Mouse (Mus musculus) hindbrain, embryonic 16.5 days (tissue): ENCODE measurements around the gene Tfrc. TPM values are rescaled to one million over a fixed set of nuclear protein-coding genes. Genes with fewer than 3 reads are reported as not detected.

ENCODE experiments used
- ATAC-seq: fragments of 200-750 bp; cut with Nextera tagmentation; 2 replicates; pipeline ENCODE4 v1.8.0; 2017; ENCODE audit warnings: moderate TSS enrichment, moderate library complexity
- H3K27ac ChIP-seq: fragments of 300-500 bp; sonication (generic); 2 replicates; pipeline ENCODE4 v1.5.1; 2014; ENCODE audit warnings: low read depth, mild to moderate bottlenecking, control low read depth, low read length, moderate library complexity
- H3K27me3 ChIP-seq: fragments of 300-500 bp; sonication (generic); replicated peaks from 2 replicates; pipeline ENCODE4 v1.6.1; 2014; ENCODE audit warnings: low read length; ENCODE audit not compliant: control insufficient read depth, insufficient read depth
- H3K36me3 ChIP-seq: fragments of 300-500 bp; sonication (generic); 2 replicates; pipeline ENCODE4 v1.6.1; 2014; ENCODE audit warnings: mild to moderate bottlenecking, low read length, moderate library complexity, mixed read lengths; ENCODE audit not compliant: control insufficient read depth, insufficient read depth
- H3K4me1 ChIP-seq: fragments of 300-500 bp; sonication (generic); 2 replicates; pipeline ENCODE4 v1.6.1; 2014; ENCODE audit warnings: low read depth, low read length; ENCODE audit not compliant: control insufficient read depth, insufficient read depth
- H3K4me2 ChIP-seq: fragments of 300-500 bp; sonication (generic); 2 replicates; pipeline ENCODE4 v1.6.1; 2014; ENCODE audit warnings: mild to moderate bottlenecking, low read length, control low read depth, moderate library complexity
- H3K4me3 ChIP-seq: fragments of 300-500 bp; sonication (generic); 2 replicates; pipeline ENCODE4 v1.5.1; 2014; ENCODE audit warnings: mild to moderate bottlenecking, low read length, control low read depth, moderate library complexity
- H3K9ac ChIP-seq: fragments of 300-500 bp; sonication (generic); 2 replicates; pipeline ENCODE4 v1.6.1; 2014; ENCODE audit warnings: low read depth, mild to moderate bottlenecking, control low read depth, low read length, moderate library complexity
- H3K9me3 ChIP-seq: fragments of 300-500 bp; sonication (generic); 2 replicates; pipeline ENCODE4 v1.6.1; 2014; ENCODE audit warnings: mild to moderate bottlenecking, low read length, moderate library complexity; ENCODE audit not compliant: control insufficient read depth
- WGBS: fragments of 180-500 bp; shearing (Covaris S2); extraction: QIAGEN DNeasy Blood & Tissue Kit; methylation state at CpG from one replicate; pipeline ENCODE4 v1.1.7; 2014; 5-methylcytosine and 5-hydroxymethylcytosine counted together
- polyA plus RNA-seq: library from polyadenylated mRNA; unstranded; fragments of >200 nt; fragmentation: Nextera tagmentation; extraction: Ambion mirVana; gene quantifications from 2 replicates; pipeline ENCODE4 v1.2.1, GENCODE M21; 2015

Gene Tfrc
- polyA plus RNA-seq, 1 experiment from 2014 or later: 26.3 TPM

DNA sequence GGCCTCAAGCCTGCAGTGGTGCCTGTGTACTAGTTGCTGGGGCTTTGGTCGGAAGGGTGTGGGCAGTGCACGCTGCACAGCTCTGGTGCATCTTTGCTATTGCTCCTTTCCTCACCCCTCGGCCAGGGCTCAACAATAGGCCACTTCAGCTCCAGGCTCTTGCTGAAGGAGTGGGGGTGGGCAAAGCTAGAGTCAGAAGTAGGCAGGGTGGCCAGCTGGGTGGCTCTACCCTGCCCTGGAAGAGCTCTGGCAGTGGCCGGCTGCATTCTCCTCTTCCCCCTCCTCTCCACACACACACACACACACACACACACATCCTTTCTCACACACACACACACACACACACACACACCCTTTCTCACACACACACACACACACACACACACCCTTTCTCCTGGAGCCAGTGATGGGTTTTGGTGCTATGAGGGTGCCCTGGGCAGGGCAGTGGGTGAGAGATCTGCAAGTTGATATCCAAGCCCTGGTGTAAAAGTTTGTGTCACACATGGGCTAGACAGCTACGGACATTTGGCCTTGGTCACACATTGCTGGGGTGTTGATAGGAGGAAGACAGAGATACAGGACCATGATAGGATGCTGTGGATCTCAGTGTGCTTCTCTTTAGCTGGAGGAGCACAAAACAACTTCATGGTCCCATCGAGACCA is 45.5 kb downstream of the Tfrc start:
- Histone ChIP-seq H3K36me3 (no peaks in the 10 kb centered on the region), H3K9me3 (no peaks in the 10 kb centered on the region), H3K4me2 (no peak overlapping the region), H3K4me1 (peaks cover 12% of the 10 kb centered on the region), H3K27ac (no peak overlapping the region), H3K9ac (no peak overlapping the region), H3K4me3 (no peak overlapping the region), H3K27me3 (no peaks in the 10 kb centered on the region)
- 85% methylated on average over 6 of the region's 6 CpGs for WGBS
- no peak for ATAC-seq

DNA sequence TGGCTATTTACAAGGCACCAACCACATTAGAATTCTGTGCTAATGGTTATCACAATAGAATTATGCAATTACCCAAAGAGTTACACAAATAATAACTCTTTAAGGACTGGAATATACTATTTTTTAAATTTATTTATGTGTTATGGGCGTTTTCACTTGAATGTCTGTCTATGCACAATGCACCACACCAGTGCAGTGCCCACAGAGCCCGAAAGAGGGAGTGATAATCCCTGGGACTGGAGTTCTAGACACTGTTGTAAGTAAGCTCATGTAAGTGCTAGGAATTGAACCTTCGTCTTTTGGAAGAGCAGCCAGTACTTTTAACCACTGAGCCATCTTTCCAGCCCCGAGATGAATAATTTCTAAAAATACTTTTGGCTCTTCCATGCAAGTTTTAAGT is 46.8 kb downstream of the Tfrc start:
- Histone ChIP-seq H3K36me3 (no peaks in the 10 kb centered on the region), H3K9me3 (no peaks in the 10 kb centered on the region), H3K9ac (no peak overlapping the region), H3K4me1 (peaks cover 23% of the 10 kb centered on the region), H3K4me2 (no peak overlapping the region), H3K4me3 (no peak overlapping the region), H3K27ac (no peak overlapping the region), H3K27me3 (no peaks in the 10 kb centered on the region)
- no peak for ATAC-seq
- 94% methylated on average over 4 of the region's 4 CpGs for WGBS

DNA sequence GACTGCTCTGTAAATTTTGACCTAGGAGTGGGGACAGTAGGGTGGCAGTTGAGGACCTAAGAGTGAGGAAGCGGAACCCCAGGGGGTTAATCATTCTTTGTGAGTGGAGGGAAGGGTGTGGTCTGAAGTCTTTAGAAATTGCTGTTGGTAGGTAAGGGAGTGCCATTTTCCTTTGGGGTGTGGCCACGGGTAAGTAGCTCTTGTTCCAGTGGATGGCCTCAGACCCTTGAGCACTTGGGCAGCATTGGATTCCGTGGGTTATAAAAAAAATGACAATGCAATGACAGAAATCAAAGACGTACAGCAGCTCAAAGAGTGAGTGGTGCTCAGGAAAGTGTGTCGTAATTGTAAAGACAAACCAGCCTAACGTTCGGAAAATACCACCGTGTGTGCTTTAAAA is 47.6 kb downstream of the Tfrc start:
- H3K4me3 ChIP-seq: no peak overlapping the region
- H3K27me3 ChIP-seq: no peaks in the 10 kb centered on the region
- ATAC-seq: no peak
- WGBS: 84% methylated on average over 8 of the region's 8 CpGs
- peaks cover 30% of the 10 kb centered on the region for H3K4me1 ChIP-seq
- no peaks in the 10 kb centered on the region for H3K36me3 ChIP-seq
- no peak overlapping the region for H3K27ac ChIP-seq
- no peaks in the 10 kb centered on the region for H3K9me3 ChIP-seq
- no peak overlapping the region for H3K4me2 ChIP-seq
- H3K9ac ChIP-seq: no peak overlapping the region

DNA sequence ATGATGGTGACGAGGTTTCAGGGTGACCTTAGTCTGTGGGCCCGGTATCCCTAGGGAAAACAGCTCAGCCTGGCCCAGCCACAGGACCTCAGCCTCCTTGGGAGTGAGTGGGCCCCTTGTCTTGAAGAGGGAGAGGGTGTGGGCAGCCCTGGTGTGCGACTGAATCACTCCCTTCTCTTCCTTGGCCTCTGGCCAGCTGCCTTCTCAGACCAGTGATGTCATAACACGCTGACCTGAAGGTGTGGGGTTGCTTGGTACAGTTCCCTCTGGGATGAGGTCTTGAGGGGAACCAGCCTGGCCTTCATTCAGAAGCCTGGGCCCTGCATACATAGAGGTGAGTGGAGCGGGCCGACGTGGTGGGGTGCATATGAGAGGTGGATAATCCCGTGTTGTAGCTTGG is 48.1 kb downstream of the Tfrc start:
- Histone ChIP-seq H3K27ac (no peak overlapping the region), H3K36me3 (no peaks in the 10 kb centered on the region), H3K4me3 (no peak overlapping the region), H3K9me3 (no peaks in the 10 kb centered on the region), H3K27me3 (no peaks in the 10 kb centered on the region), H3K9ac (no peak overlapping the region), H3K4me2 (no peak overlapping the region), H3K4me1 (peaks cover 35% of the 10 kb centered on the region)
- no peak for ATAC-seq
- 72% methylated on average over 8 of the region's 8 CpGs for WGBS

GRCm38 (mm10) chr16:32657498-32658250 is 49.0 kb downstream of the Tfrc start:
- peak overlapping the region; percentile 68 for H3K4me2 ChIP-seq
- H3K4me1 ChIP-seq: peaks cover 44% of the 10 kb centered on the region
- no peaks in the 10 kb centered on the region for H3K27me3 ChIP-seq
- no peaks in the 10 kb centered on the region for H3K9me3 ChIP-seq
- H3K36me3 ChIP-seq: no peaks in the 10 kb centered on the region
- no peak overlapping the region for H3K9ac ChIP-seq
- H3K4me3 ChIP-seq: no peak overlapping the region
- no peak for ATAC-seq
- 91% methylated on average over 16 of the region's 16 CpGs for WGBS
- no peak overlapping the region; the same call in 1 of the 2 replicates for H3K27ac ChIP-seq

GRCm38 (mm10) chr16:32658743-32659171 is 50.0 kb downstream of the Tfrc start:
- H3K36me3 ChIP-seq: no peaks in the 10 kb centered on the region
- H3K4me2 ChIP-seq: peak overlapping the region; percentile 68
- no peaks in the 10 kb centered on the region for H3K9me3 ChIP-seq
- peak overlapping the region; percentile 47 for H3K4me3 ChIP-seq
- H3K27ac ChIP-seq: peak overlapping the region; percentile 89
- peaks cover 47% of the 10 kb centered on the region for H3K4me1 ChIP-seq
- no peaks in the 10 kb centered on the region for H3K27me3 ChIP-seq
- ATAC-seq: peak; percentile 22
- WGBS: under 1% methylated on average over 17 of the region's 21 CpGs
- peak overlapping the region; percentile 66 for H3K9ac ChIP-seq

GRCm38 (mm10) chr16:32659385-32659784 is 50.7 kb downstream of the Tfrc start:
- ATAC-seq: no peak
- peak overlapping the region; percentile 89 for H3K27ac ChIP-seq
- no peaks in the 10 kb centered on the region for H3K27me3 ChIP-seq
- H3K9me3 ChIP-seq: no peaks in the 10 kb centered on the region
- WGBS: 8% methylated on average over 8 of the region's 8 CpGs
- H3K9ac ChIP-seq: peak overlapping the region; percentile 66
- H3K4me2 ChIP-seq: peak overlapping the region; percentile 68
- peaks cover 54% of the 10 kb centered on the region for H3K4me1 ChIP-seq
- H3K4me3 ChIP-seq: peak overlapping the region; percentile 47
- no peaks in the 10 kb centered on the region for H3K36me3 ChIP-seq

- H3K4me1 ChIP-seq: peaks cover 54% of the 10 kb centered on the region
- 55% methylated on average over 1 of the region's 1 CpGs for WGBS
- no peaks in the 10 kb centered on the region for H3K27me3 ChIP-seq
- no peak overlapping the region for H3K4me2 ChIP-seq
- ATAC-seq: no peak
- no peak overlapping the region for H3K4me3 ChIP-seq
- H3K36me3 ChIP-seq: no peaks in the 10 kb centered on the region
- peak overlapping the region; percentile 9; the same call in 1 of the 2 replicates for H3K9ac ChIP-seq
- H3K9me3 ChIP-seq: no peaks in the 10 kb centered on the region
- peak overlapping the region; percentile 89 for H3K27ac ChIP-seq
These were observed 51.4 kb downstream of the Tfrc start for GRCm38 (mm10) chr16:32660095-32660494.

DNA sequence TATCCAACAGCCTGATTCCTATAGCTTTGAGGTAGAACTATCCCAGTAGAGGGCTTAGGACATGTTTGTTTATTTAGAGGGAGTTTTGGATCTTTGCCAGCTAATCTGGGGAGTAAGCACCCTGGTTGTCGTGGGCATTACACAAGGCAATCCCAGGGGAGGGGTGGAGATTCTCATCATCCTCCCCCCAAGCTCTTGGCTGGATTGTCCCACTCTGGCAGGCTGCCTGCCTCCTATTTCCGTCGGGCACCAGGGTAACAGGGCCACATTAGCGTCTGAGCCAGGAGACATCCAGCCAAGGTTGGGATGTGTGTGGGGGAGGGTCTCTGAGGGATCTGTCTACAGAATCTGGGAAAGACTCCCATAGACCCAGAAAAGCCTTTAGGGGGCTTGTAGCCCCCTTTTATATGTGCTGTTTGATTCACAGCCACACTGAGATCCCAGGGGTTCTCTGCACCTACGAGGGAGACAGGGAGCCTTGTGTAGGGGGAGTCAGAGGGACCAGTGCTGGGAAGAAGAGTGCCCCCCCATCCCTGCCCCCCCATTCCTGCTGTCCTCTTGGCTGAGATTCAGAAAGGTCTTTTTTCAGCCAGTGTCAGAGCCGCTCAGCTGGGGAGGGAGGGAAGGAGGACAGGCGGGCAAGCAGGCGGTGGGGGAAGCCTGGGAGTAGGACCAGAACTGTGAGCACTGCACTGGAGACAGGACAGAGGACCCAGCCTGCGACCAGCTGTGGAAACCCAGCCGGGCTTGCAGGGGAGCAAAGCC is 52.0 kb downstream of the Tfrc start:
- peak overlapping the region; percentile 34 for H3K4me3 ChIP-seq
- H3K9ac ChIP-seq: peak overlapping the region; percentile 63
- peak; percentile 79 for ATAC-seq
- peaks cover 54% of the 10 kb centered on the region for H3K4me1 ChIP-seq
- H3K9me3 ChIP-seq: no peaks in the 10 kb centered on the region
- 12% methylated on average over 10 of the region's 10 CpGs for WGBS
- no peaks in the 10 kb centered on the region for H3K36me3 ChIP-seq
- H3K27me3 ChIP-seq: no peaks in the 10 kb centered on the region
- H3K27ac ChIP-seq: peak overlapping the region; percentile 89
- peak overlapping the region; percentile 53 for H3K4me2 ChIP-seq
